Mouse (Mus musculus) CH12.LX (cell line): ENCODE results near the gene Cdca5.

Experiments used
- CTCF ChIP-seq, 2 experiments: IDR thresholded peaks in 1 of 2; conservative IDR thresholded peaks in 1 of 2; 2 replicates each; pipeline ENCODE4 v1.5.1; 2011 to 2012; ENCODE audit warnings: low read depth in 2 of 2, low read length in 2 of 2, improper control_type of control experiment in 1 of 2, inconsistent platforms in 1 of 2, mild to moderate bottlenecking in 1 of 2, moderate library complexity in 1 of 2
- EP300 ChIP-seq: IDR thresholded peaks from 2 replicates; pipeline ENCODE4 v1.6.1; 2011; ENCODE audit warnings: low read length, improper control_type of control experiment
- HCFC1 ChIP-seq: IDR thresholded peaks from 2 replicates; pipeline ENCODE4 v1.6.1; 2012; ENCODE audit warnings: low read depth, mild to moderate bottlenecking, inconsistent platforms, low read length, improper control_type of control experiment
- POLR2A ChIP-seq: IDR thresholded peaks from 2 replicates; pipeline ENCODE4 v1.6.1; 2011; ENCODE audit warnings: low read depth, mild to moderate bottlenecking, improper control_type of control experiment, low read length
- SMC3 ChIP-seq: IDR thresholded peaks from 2 replicates; pipeline ENCODE4 v1.6.1; 2011; ENCODE audit warnings: low read depth, low read length, improper control_type of control experiment
- ZC3H11A ChIP-seq: IDR thresholded peaks from 2 replicates; pipeline ENCODE4 v1.6.1; 2012; ENCODE audit warnings: low read depth, mild to moderate bottlenecking, inconsistent platforms, low read length, improper control_type of control experiment
- ZNF384 ChIP-seq: IDR thresholded peaks from 2 replicates; pipeline ENCODE4 v1.6.1; 2012; ENCODE audit warnings: low read depth, low read length, improper control_type of control experiment, inconsistent platforms

GRCm38 (mm10) chr19:6079983-6080480 is 4.8 kb upstream of the Cdca5 start, which contains the start of gene Tmem262:
- TF ChIP-seq EP300 (no peak), HCFC1 (no peak), POLR2A (0 out of 2 replicates have a peak, but pooled peaks have one; percentile 14), ZNF384 (no peak), CTCF (conservative IDR thresholded peaks at IDR 0.05 in 1 of 2, IDR thresholded peaks at IDR 0.05 in 1 of 2; ENCODE audit: low read depth in 2 of 2, low read length in 2 of 2) (no peak), SMC3 (no peak), ZC3H11A (no peak)
